Mouse (Mus musculus): ENCODE results near the gene Ptprd.
"Not testable (repeated sequence)": the region's sequence is repeated elsewhere in the genome, so short reads cannot be mapped to it uniquely, and the experiment has no call there.

Ptprd gene

DNA sequence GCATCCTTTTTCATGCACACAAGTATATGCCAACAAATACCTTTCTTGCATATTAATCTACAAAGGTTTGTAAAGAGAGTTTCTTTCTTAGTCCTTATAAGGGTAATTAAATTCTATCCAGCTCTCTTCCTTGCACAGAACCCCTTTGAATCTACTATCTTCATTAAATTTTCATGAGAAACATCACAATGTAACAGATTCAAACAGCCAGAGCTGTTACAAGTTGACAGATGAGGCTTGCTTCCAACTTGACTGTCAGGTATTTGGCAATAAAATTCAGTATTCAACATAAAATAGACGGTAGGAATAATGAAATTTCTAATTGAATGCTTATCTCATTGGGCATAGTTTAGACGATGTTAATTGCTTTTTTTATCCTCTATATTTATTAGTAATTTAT, 2067.4 kb downstream of the Ptprd start:
- no peak for DNase-seq

DNA sequence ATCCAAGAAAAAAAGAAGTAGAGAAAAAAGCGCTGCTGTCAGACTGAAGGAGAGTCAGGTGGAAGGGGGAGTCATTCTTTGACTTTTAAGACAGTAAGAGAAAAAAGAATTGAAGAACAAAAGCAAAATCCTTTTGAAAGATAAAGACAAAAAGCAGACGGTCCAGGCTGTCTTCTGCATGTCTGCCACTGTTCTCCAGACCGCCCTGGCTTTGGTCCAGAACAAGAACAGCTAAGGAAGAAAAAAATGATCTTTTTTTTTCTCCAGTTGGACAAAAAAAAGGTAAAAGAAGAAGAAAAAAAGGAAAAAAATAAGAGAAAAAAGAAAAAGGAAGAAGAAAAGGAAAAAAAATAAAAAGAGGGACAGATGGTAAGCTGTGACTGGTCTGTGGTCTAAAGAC, 2073.9 kb downstream of the Ptprd start:
- no peak for DNase-seq

DNA sequence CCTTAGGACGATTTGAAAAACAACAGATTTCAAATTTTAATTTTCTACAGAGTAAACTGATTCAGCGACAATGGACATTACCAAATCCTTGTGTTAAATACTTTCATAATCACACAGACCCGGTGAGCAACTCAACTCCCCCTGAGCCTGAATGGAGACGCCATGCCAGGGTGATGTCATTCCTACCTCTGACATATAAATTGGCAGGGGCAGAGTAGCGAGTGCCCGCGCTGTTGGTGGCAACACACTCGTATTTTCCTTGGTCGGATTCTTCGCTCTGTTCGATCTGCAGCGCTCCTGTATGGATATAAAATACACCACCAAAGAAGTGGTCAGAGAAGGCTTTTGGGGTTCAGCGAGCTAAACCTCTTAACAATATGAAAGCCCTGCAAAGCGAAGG, 2075.1 kb downstream of the Ptprd start:
- DNase-seq: no peak

DNA sequence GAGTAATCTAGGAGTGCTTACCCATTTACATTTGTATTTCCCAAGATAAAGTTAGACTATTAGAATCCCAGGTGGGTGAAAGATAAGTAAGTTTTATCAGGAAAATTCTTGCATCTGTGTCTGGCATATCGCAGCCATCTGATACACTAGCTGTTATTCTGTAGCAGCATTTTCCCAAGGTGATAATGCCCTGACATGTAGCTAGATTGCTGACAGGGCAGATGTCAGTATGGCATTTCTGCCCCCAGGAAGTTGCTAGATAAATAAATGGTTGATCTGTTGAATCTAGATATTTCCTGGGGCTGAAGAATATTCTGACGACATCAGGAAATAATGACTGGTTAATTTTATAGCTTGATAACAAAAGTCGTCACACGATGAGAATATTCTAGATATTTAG, 2119.9 kb downstream of the Ptprd start:
- DNase-seq: no peak

DNA sequence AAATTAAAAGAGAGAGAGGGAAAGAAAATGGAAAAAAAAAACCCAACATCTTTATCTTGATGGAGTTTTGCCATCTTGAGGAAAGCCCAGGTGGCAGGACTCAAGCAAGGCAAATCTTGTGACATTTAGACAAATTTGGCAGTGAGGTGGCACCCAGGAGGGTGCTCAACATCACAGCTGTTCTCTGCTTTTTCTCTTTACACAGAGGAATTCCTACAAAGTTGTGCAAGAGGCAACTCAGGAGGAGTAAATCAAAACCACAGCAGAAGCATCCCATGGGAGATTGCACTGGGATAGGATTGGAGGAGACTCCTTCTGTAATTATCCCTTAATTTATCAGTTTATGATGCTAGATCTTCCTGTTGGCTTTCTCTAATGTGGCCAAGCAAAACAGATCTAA, 2121.9 kb downstream of the Ptprd start:
- DNase-seq: no peak

DNA sequence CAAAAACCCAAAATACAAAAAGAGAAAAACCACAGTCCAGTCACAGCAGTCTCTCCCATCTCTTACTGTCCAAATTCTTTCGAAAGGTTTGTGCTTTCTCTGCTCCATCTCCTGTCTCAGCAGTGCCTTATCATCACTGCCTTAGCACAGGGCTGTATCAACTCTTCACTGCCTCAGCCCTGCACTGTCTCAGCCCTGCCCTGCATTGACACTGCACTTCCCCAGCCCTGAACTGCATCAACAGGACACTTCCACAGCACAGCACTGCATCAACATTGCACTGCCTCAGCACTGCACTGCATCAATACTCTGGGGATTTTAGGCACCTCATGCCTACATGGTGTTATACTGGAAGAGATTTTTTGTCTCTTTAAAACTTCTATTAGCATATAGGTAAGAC, 2135.7 kb downstream of the Ptprd start:
- no peak for DNase-seq

DNA sequence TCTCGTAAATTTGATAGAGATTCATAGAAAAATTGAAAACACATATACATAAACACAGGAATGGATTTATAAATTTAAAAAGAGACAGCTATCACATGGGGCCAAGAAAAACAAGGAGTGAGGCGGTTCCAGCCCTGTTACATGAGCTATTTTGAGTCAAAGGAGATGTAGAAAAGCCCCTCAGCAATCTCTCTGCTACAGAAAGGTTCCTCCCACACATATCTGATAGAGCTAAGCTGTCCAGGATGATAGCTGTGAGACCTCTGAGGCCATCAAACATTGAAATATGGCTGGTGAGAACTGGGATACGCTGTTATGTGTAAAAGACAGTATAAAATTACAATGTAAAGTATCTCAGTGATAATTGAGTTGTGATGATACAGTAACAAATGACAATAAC, 2138.5 kb downstream of the Ptprd start:
- no peak for DNase-seq

DNA sequence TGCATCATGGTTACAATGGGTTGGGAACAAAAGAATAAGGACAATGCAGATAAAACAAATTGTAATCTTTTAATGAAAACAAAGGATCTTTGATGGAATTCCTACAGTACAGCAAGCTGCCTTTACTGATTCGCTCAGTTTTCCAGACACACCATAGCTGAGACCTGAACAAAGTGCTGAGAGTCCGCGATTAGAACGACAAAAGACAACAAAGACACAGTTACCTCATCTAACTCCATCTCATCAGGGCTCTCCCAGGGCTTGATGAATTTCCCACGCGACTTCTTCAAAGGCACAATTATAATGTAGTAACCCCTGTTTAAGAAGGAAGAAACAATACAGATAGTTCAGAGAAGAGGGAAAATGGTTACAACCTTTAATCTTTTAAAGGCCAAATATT, 2140.0 kb downstream of the Ptprd start:
- no peak for DNase-seq

DNA sequence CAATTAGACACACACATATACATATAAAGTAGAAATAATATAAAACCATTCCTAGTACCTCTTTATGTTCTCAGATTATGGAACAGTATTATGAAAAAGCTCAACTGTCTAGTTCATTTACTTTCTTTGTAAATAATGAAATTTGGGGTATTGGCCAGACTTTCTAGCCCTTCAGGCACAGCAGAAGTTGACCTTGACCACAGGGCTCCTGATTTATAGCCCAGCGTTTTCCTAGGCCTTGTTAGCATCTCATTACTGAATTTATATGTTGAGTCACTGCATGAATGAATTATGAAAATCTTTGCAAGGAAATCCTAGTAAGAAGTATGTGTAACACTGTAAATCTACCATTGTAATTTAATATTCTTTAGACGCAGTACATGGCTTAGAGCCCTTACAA, 2154.9 kb downstream of the Ptprd start:
- no peak for DNase-seq

DNA sequence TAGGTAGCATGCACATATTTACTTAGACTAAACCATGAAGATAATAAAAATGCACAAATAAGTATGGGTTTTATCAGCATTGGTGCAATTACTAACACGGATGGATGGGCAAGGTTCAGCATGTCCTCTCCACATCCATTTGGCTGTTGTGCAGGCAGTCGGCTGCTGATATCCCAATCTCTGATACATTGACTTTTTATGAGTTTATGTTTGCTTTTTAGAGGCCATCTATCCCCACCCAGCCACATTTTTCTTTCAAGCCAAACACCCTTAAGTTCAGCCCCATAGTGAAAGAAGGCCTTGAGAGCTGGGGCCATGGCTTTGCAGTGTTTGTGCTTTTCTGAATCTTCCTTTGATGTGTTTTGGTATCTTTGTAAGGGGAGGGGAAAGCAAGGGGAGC, 2166.1 kb downstream of the Ptprd start:
- DNase-seq: no peak

DNA sequence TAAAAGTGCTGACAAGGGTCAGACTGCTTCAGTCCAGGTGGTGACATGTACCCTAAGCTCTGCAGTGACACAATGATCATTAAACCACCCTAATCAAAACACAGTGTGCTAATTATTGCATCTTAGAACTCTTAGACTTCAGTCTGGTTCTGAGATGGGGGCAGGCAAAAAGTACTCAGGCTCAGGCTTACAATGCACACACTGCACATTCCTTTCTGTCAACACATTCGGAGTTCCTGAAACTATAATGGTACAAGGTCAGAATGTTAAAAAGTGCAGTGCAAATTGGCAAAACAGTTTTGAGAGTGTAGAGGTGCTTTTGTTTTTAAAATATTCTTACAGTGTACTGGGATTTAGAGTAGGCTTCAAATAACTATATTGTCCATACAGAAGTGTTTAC, 2167.0 kb downstream of the Ptprd start:
- no peak for DNase-seq

DNA sequence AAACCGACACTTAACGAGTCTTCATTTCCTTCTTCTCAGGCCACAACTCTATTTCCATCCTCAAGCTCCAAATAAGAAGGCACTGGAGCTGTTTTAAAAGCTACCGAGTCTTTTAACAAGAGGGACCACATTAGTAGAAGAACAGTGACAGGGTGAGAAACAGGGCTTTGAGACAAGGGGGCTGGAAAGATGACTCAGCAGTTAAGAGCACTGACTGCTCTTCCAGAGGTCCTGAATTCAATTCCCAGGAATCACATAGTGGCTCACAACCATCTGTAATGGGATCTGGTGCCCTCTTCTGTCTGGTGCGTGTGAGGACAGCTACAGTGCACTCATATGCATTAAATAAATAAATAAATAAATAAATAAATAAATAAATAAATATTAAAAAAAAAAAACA, 2174.6 kb downstream of the Ptprd start:
- DNase-seq: not testable (repeated sequence)

DNA sequence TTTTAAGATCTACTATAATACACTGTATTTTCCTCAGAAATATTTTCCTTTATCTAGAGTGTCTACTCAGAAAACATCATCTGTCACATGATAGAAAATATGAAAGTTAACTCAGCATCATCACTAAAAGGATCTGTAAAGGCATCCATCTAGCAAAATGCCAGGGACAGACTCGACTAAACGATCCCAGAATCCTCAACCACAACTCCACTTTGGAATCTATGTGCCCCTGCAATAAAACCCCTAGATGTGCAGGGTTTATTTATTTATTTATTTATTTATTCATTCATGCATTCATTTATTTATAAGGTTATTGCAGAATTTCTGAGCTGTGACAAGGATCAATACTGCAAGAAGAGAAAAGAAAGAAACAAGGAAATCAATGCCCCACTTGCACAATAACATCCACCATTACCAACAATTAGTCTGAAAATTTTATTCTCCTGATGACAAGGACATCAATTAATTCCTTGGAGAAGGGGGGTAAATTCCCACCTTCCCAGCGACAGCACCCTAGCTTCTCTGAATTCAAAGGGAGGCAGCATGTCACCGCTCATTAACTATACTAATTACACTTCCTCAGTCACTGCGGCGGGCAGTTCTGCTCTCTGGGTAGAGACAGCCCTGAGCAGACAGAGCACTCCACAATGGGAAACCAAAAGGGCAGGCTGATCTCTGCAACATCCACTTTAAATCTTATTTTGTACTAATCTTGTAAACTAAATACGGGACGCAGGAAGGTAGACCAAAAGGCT, 2186.0 kb downstream of the Ptprd start:
- no peak for DNase-seq

DNA sequence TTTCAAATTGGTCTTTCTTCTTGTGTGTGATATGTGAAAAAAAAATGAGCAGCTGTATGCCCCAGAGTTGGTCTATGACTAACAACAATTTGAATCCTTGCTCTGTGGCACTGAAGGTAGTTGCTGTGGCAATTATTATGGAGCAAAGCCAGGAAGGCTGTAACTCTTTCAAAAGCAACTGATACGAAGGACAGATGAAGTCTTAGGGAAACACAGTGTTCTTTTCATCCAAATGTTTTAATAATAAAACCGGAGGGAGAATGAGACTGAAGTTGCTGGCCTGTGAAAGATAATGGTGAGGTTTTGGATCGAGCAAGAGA, 2187.3 kb downstream of the Ptprd start:
- DNase-seq: no peak

DNA sequence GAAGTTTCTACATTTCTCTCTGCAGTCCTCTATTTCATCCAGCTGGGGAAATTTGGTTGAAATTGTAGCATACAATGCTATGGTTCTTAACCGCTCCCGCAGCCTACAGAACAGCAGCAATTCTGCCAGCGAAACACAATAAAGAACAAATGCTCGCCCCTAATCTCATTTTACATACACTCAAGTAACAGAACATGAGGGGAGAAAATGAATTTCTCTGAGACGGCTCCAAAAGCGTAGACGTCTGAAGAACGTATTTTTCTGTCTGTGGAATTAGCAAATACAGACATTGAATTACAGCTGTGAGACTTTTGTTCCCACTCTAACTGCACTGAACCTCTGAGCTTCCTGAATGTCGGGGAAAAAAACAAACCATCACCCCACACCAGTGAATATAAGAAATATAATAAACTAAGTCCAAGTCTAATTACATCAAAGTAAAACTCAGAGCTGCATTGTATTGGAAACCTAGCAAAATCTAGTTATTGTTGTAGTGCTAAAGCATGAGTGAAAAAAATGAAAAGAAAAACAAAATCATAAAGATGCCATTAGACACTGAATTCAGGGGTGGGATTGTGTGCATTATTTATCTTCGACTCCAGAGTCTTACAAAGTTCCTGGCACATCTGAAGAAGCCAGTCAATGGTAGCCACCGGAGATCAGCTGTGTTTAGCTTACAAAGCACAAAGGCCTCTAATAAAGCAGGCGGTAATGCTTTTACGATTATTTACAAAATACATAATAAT, 2187.8 kb downstream of the Ptprd start:
- no peak for DNase-seq

DNA sequence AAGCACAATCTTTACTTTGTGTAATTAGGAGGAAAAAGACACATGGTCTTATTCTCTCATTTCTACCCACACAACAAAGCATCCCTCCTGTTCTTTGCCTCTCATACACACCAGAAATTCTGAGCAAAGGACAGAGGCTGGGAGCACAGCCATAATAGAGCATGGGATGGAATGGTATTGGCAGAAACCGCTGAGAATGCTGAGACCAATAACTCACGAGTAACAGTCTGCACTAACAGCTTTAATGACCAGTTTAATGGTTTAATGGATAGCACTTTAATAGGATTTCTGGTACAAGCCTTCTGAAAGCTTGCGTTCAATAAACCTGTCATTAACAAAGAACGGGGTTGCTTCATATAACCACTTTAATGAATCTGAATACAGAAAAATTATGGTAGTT, 2190.1 kb downstream of the Ptprd start:
- no peak for DNase-seq

DNA sequence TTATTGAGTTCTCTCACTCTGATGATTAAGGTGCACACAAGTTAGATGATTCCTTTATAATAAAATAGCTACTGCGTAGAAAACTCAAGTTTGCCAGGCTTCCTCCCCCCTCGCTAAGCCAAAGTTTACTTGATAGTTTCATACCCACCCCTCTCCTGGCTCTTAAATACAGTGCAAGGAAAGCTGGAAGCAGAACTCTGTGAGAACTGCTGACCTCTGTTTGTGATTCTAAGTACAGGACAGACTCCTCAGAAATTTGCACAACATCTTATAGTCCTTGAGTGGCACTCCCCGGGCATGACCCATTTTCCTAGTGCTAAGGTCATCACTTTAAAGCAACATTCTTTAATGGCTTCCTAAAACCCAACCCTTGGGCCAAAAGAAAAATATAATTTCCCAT, 2196.7 kb downstream of the Ptprd start:
- no peak for DNase-seq

DNA sequence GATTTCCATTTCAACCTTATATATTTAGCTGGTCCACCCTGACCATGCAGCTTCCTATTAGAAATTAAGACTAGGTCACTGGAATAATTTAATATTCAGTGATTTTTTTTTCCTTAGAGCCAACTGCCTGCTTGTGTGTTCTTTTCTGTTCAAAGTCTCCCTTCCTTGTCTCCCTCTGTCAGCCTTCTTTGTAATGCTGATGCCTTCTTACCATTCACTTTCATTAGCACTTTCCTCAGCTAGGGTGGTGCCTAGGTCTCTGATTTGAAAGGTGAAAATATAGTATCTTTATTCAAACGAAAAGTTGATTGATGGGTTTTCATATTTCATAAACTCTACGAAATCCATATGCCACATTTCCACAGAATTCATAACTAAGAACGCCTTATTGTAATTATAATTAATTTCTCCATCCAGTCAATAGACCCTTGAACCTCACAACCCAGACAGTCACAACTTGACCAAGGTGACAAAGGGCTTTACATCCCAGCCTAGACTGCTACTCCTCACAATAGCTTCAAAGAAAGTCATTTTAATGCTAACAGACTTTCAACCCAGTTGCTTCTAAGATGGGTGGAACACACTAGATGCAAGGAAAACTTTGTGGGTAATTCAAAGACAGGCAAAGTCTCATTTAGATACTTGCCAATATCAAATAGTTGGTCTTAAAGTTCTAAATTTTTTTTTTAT, 2197.5 kb downstream of the Ptprd start:
- DNase-seq: no peak

DNA sequence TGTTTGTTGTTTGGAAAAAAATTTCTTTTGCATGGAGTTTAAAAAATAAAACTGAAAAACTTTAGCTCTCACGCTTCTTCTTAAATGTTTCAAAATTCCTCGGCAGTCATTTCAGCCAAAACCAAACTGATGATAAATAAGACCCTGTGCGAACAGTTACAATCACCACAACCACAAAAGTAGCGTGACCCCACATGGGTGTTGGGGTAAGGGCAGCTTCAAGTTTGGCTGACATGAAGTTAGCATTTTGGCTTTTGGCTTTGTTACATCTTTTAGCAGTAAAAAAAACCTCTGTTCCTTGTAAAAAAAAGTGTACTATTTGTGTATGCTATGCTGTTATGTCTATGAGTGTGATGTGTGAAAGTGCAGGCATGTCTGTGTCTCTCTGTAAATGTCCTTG, 2203.2 kb downstream of the Ptprd start:
- no peak for DNase-seq

DNA sequence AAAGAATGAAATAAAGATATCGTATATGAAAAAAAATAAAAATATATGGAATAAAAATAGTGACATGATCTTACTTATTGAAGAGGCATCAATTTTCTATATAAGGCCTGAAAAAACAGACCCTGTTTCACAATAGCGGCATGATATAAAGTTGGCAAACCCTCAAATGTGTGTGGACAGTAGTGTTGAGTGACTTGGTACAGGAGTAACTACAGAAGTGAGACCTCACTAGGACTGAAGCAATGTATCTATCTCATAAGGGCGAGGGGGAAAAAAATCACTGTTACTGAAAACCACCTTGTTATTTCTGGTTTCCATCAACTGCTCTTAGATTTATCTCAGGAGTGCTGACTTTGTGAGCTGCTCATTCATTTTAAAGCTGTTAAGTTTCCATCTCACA, 2204.5 kb downstream of the Ptprd start:
- no peak for DNase-seq

DNA sequence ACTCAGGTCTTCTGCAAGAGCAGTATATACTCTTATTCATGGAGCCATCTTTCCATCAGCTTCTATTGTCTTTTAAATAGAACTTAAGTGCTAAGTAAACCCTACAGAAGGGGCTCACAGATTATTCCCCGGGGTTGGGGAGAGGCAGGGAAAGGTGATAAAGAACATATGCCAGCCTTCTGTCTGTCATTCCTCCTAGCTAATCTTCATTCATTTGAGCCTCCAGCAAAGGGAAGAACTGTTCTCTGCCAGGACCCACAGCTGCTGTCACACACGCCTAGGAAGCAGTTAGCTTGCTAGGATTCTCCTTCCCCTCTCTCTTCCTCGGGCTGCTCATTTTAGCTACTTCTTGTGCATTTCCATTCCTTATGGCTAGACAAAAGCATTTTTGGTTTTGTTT, 2205.0 kb downstream of the Ptprd start:
- DNase-seq: no peak

DNA sequence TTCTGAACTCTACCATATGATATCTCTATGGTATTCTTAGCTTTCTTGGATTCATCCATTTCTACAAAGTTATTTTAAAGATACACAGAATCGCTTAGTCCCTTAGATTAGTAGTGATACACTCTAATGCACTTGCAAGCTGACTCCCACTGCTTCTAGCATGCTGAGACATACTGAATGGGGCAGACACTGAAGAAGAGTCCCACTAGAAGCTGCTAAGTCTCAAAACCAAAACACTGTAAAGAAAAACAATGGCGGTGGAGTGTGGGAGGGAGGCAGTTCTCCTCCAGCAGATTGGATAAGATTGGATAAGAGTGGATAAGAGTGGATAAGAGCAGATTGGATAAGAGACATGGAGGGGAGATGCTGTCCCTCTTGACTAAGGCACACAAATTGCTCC, 2207.6 kb downstream of the Ptprd start:
- no peak for DNase-seq

DNA sequence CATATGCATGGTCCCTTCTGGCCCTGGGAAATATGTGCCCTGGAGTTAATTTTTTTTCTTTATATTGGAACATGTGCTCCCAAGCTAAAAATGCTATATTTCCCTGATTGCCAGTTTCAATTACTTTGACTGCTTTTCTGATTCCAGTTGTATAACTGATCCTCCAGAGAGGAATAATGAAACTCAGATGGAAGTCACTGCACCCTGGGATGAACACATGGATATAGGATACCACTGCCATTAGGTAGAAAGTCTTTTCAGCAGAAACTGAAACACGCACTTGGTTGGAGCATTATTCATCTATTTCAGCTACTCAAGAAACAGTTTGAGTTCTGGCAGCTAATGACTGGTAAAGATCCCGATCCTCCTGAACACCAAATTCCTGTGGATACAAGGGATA, 2211.5 kb downstream of the Ptprd start:
- no peak for DNase-seq

DNA sequence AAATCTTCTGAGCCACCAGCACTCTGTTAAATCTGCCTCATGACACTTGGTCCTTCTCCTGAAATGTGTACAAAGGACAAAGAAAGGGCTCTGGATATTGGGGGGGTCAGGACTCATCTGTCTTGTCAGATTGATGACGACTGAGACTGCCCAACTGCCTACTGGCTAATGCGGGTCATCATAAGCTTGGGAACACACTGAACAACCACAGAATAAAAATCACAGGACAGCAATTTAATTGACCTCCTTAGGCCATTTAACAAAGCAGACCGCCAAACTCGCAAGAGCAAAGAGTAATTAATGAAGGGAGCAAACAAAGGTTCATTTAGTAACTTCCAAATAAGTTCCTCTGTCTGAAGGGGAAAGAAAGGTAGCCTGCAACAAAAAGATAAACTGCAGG, 2215.9 kb downstream of the Ptprd start:
- DNase-seq: no peak
